Mouse (Mus musculus): ENCODE measurements at regions not wholly inside any gene's neighbourhood (a gene's known extent, or its start where the extent isn't known, plus 50 kb on each side); places are given as distances from the start of the nearest gene placed in this dataset.

DNA sequence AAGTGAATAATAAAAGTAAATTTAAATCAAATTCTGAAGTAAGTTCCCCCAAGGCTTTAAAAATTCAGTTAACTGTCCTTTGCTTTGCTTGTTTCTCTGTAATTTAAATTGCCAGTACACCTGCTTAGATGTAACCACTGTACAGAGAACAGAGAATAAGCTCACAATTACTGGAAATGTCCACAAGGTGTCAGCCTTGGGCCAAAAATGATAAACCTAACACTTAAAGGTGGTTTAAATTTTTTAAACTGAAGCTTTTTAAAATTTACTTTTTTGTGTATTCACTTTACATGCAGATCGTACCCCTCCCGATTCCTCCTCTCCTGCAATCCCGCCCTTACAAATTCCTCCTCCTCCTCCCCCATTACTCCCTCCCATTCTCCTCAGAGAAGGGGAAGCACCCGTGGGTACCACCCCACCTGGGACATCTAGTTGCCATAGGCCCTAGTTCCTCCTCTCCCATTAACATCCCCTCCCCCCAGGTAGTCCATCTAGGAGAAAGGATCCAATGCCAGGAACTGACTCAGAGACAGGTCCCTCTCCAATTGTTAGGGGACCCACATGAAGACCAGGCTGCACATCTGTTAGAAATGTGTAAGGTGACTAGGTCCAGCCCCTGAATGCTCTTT lies 111.9 kb upstream of the Kcnmb2 start:
- TF ChIP-seq CTCF (IDR thresholded peaks at IDR 0.05; ENCODE audit: extremely low read depth, insufficient read depth, low read length) (no peak), POLR2A (IDR thresholded peaks at IDR 0.05; ENCODE audit: extremely low read depth, insufficient read depth, low read length) (no peak)

Measured in cortical plate, adult 2 months (tissue).